Comparison of ENCODE assay signal across 33 mouse cellular contexts in genomic region chr1:180288227-180288626, GRCm38 (mm10).
"Had no signal": no experiment of that assay in that cellular context is flagged by ENCODE, and none has a peak within 500 bp of the region (broad histone marks: within the 10 kb centered on the region; RNA-seq: fewer than 3 reads in every experiment).

No protein-coding gene starts in this region.

- H3K27ac ChIP-seq: heart, embryonic 10.5 days; heart, embryonic 13.5 days; heart, embryonic 15.5 days; hindbrain, embryonic 10.5 days; hindbrain, embryonic 12.5 days; hindbrain, embryonic 13.5 days; hindbrain, embryonic 14.5 days; hindbrain, embryonic 15.5 days; hindbrain, postnatal 0 days; intestine, embryonic 15.5 days; kidney, embryonic 15.5 days; kidney, postnatal 0 days; layer of hippocampus, adult 2 months had no signal

- H3K9ac ChIP-seq: heart, embryonic 12.5 days; heart, embryonic 13.5 days; heart, embryonic 15.5 days; hindbrain, embryonic 12.5 days; hindbrain, embryonic 13.5 days; hindbrain, embryonic 14.5 days; hindbrain, embryonic 15.5 days; intestine, embryonic 15.5 days; kidney, embryonic 15.5 days had no signal

- ATAC-seq: hindbrain, embryonic 16.5 days; hindbrain, postnatal 0 days; inflammation-experienced regulatory T-cells, adult 6 months; intestine, postnatal 0 days had no signal

- H3K4me2 ChIP-seq: heart, embryonic 11.5 days; heart, embryonic 12.5 days; heart, embryonic 13.5 days; heart, embryonic 15.5 days; hindbrain, embryonic 12.5 days; hindbrain, embryonic 13.5 days; hindbrain, embryonic 14.5 days; hindbrain, embryonic 15.5 days; intestine, embryonic 15.5 days; kidney, embryonic 15.5 days had no signal

- H3K9me3 ChIP-seq: heart, embryonic 10.5 days; heart, embryonic 12.5 days; heart, embryonic 13.5 days; heart, embryonic 15.5 days; hindbrain, embryonic 10.5 days; hindbrain, embryonic 12.5 days; hindbrain, embryonic 13.5 days; hindbrain, embryonic 15.5 days; intestine, embryonic 15.5 days; kidney, embryonic 15.5 days had no signal

- H3K36me3 ChIP-seq: heart, embryonic 10.5 days; heart, embryonic 12.5 days; heart, embryonic 13.5 days; heart, embryonic 15.5 days; hindbrain, embryonic 10.5 days; hindbrain, embryonic 12.5 days; hindbrain, embryonic 13.5 days; hindbrain, embryonic 15.5 days; intestine, embryonic 15.5 days; kidney, embryonic 15.5 days had no signal

- H3K27me3 ChIP-seq: heart, embryonic 15.5 days; hindbrain, embryonic 12.5 days; hindbrain, embryonic 15.5 days; intestine, embryonic 15.5 days; kidney, embryonic 15.5 days had no signal

- DNase-seq: heart, postnatal 10 days; heart, postnatal 14 days; heart, postnatal 36 days; heart, postnatal 4 days; kidney, adult 11 months; kidney, adult 18-20 months; kidney, adult 2 months; kidney, adult 8-10 months; kidney, adult 9 months; kidney, postnatal 10 days; kidney, postnatal 14 days; kidney, postnatal 25 days; kidney, postnatal 36 days; layer of hippocampus, adult 9-11 months; layer of hippocampus, postnatal 36 days had no signal

- H3K4me3 ChIP-seq: heart, embryonic 10.5 days; heart, embryonic 12.5 days; heart, embryonic 13.5 days; heart, embryonic 15.5 days; hindbrain, embryonic 10.5 days; hindbrain, embryonic 12.5 days; hindbrain, embryonic 13.5 days; hindbrain, embryonic 15.5 days; intestine, embryonic 15.5 days; kidney, embryonic 15.5 days; layer of hippocampus, adult 2 months had no signal
